Mouse (Mus musculus) Patski (cell line): ENCODE data around the gene Svip. TPM values are rescaled to one million over a fixed set of nuclear protein-coding genes. Genes with fewer than 3 reads are reported as not detected.
A peak's percentile ranks its signal among the peaks of the same experiment; 100 is the strongest.

Experiments used
- ATAC-seq: fragments of 100-300 bp; one replicate; pipeline ENCODE4 v1.8.0; 2021
- CTCF ChIA-PET: fragments of 350-600 bp; sonication (Branson Sonifier 250); formaldehyde crosslinking; loops from one replicate; lab custom pipeline; 2022; ENCODE audit warnings: inconsistent platforms; lab: Charles Lee
- POLR2A ChIA-PET: fragments of 350-600 bp; sonication (Branson Sonifier 250); formaldehyde crosslinking; loops from one replicate; lab custom pipeline; 2022; ENCODE audit warnings: antibody characterized with exemption, inconsistent platforms; lab: Charles Lee
- DNase-seq: peaks from one replicate; pipeline ENCODE4 v3.0.0-alpha.2; 2011; ENCODE audit warnings: low read depth, low spot score
- H3K27me3 ChIP-seq: fragments of 371-371 bp; one replicate; pipeline ENCODE4 v1.5.1; 2021
- CTCF ChIP-seq: fragments of 100-300 bp; IDR thresholded peaks from one replicate; pipeline ENCODE4 v1.5.1; 2021
- in situ Hi-C: fragments of 300-500 bp; cut with MboI; formaldehyde crosslinking; loops from 3 replicates; pipeline ENCODE4 v1.11.1; 2018; ENCODE audit warnings: low pct_unique_long_range_greater_than_20kb, mixed read lengths
- polyA plus RNA-seq: library from polyadenylated mRNA; unstranded; gene quantifications from one replicate; pipeline ENCODE4 v1.2.3, GENCODE M21; 2021

The Svip gene
- polyA plus RNA-seq = 9.5 TPM

DNA sequence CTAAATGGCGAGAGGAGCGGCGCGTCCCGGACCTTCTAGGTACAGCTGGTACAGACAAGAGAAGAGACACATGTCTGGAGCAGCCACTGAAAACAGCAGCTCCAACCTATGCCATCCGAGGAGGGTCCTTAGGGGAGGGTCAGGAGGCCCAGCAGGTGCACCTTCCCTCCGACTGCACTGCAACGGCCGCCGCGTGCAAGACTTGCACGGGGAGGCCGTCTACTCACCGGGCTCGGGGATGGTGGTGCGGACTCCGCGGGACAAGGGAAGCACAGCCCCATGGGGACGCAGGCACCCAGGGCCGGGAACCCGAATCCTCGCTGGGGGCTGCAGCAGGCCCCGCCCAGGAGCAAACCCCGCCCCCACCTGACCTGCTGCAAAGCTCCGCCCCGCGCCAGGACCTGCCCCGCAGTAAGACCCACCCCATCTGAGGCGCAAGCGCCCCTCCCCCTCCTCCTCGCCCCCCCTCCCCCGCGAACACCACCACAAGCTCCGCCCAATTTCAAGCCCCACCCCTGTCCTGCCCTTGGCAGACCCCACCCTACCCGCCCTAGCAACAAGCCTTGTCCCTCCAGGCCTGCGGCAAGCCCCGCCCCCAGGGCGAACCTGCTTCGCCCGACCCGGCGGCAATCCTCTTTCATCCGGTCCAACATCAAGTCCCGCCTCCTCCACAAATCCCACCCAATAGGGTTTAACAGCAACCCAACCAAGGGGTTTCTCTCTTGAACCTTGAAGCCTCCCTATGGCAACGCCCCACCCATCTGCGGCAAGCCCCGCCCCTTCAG lies at the start of gene Svip:
Gene Svip, minus strand, starts transcription at position 508 of the 785 bp plus-strand sequence.
- TF ChIP-seq CTCF = no peak
- DNase-seq (peak; percentile 87), ATAC-seq (peak; percentile 99)
- ChIA-PET CTCF (no interaction called here), POLR2A (no interaction called here)
- in situ Hi-C loops = no loop called here
- H3K27me3 ChIP-seq = no peaks in the 10 kb centered on the region

DNA sequence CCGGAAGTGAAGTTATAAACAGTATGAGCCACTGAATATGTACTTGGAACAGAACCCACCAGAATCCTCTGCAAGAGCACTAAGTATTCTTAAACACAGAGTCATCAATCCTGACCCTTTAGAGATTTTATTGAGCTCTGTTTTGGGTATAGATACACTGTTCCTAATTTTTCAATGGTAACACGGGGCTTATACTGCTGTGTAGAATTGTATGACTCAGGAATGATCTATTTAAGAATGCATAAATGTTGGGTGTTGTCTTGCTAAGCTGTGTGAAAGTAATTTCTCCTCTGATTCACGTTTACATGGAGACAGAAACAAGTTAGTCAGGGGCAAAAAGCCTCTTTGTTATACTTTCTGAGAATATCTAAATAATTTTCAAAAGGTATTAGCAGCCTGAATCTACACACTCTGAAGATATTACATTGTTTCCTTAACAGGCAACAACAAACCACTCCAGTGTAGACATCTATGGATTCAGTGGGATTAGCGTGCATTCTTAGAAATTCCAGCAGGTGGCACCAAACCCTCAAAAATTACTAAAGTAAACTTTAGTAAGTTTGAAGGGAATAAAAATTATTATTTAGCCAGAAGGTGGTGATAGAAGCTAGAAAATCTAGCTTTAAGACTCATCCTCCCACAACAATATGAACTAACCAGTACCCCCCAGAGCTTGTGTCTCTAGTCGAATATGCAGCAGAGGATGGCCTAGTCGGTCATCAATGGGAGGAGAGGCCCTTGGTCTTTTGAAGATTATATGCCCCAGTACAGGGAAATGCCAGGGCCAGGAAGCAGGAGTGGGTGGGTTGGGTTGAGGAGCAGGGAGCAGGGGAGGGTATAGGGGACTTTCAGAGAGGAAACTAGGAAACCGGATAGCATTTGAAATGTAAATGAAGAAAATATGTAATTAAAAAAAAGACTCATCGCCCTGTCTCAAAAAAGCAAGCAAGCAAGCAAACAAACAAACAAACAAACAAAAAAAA lies 32.1 kb upstream of the Svip start:
- peaks cover 4% of the 10 kb centered on the region for H3K27me3 ChIP-seq
- peak; percentile 74 for ATAC-seq
- no peak for TF ChIP-seq CTCF
- POLR2A ChIA-PET = no interaction called here
- in situ Hi-C loops = loop anchor here (25.0 kb wide), 2 partner anchors 349 to 1974 kb away; no protein-coding TSS in a partner anchor
- peak; percentile 25 for DNase-seq
- CTCF ChIA-PET = interaction anchor here (1.0 to 2.0 kb wide), 4 partner anchors 9 to 23 kb away, joined by 3 to 11 read pairs (median 4); partner anchors contain the start of gene 1700015G11Rik

- in situ Hi-C loops = no loop called here
- peaks cover 3% of the 10 kb centered on the region for H3K27me3 ChIP-seq
- ChIA-PET POLR2A (no interaction called here), CTCF (interaction anchor here (1.0 kb wide), 1 partner anchor 14 kb away, joined by 3 read pairs; no protein-coding TSS in a partner anchor)
- no peak for TF ChIP-seq CTCF
- ATAC-seq (no peak), DNase-seq (no peak)
Observed at GRCm38 (mm10) chr7:52024050-52024626, 18.3 kb upstream of the Svip start.

DNA sequence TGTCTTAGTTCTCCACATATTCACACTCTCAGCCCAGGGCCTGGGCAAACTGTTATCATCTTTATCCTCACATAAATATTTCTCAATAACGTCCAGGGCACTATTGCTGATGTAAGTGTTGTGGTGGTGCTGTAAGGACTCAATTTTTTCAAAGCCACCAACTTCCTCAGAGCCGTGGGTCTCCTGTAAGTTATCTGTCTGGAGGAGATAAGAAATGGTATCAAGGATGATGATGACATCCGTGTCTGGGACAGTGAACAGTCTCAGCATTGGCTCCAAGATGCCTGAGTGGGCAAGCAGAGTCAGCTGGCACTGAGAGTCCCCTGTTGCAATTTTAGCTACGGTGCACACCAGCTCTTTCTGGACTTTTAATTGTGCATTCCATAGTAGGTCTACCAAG lies 16.2 kb upstream of the Svip start:
- no peak for DNase-seq
- in situ Hi-C loops = no loop called here
- no peak for ATAC-seq
- peaks cover 3% of the 10 kb centered on the region for H3K27me3 ChIP-seq
- no peak for TF ChIP-seq CTCF
- CTCF ChIA-PET = interaction anchor here (3.7 kb wide), 1 partner anchor 15 kb away, joined by 11 read pairs; no protein-coding TSS in a partner anchor
- POLR2A ChIA-PET = interaction anchor here (0.6 kb wide), 1 partner anchor 26 kb away, joined by 3 read pairs; no protein-coding TSS in a partner anchor

GRCm38 (mm10) chr7:52015628-52016027 lies 9.8 kb upstream of the Svip start, which contains the start of gene 1700015G11Rik:
1700015G11Rik (minus strand) TSS chr7:52015728.
- no peak for DNase-seq
- in situ Hi-C loops = no loop called here
- H3K27me3 ChIP-seq = no peaks in the 10 kb centered on the region
- ATAC-seq = no peak
- TF ChIP-seq CTCF = no peak
- ChIA-PET CTCF (interaction anchor here (2.2 kb wide), 1 partner anchor 23 kb away, joined by 5 read pairs; no protein-coding TSS in a partner anchor), POLR2A (no interaction called here)

DNA sequence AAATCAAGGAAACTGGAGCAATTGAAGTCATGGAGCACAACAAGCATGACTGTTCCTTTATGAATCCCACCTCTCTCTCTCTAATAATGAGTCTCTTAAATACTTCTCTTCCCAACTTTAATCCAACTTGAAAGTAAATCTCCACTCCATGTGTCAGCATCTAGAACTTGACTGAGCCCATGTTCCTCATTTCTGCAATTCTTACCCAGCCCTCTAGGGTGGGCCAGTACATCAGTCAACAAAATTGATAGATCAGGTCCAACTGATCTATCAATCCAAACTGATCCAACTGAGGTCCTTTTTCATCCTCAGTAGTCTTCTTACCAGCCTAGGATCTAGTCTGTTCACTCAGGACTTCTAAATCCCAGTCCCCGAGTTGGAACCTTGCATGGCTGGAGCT lies 9.4 kb upstream of the Svip start:
- DNase-seq = no peak
- no peak for TF ChIP-seq CTCF
- ATAC-seq = no peak
- no peaks in the 10 kb centered on the region for H3K27me3 ChIP-seq
- ChIA-PET CTCF (interaction anchor here (2.2 kb wide), 1 partner anchor 23 kb away, joined by 5 read pairs; no protein-coding TSS in a partner anchor), POLR2A (no interaction called here)
- in situ Hi-C loops = no loop called here

- in situ Hi-C loops = no loop called here
- POLR2A ChIA-PET = no interaction called here
- no peak for ATAC-seq
- CTCF ChIA-PET = no interaction called here
- no peak for TF ChIP-seq CTCF
- DNase-seq = no peak
- H3K27me3 ChIP-seq = no peaks in the 10 kb centered on the region
Observed at GRCm38 (mm10) chr7:52013457-52013856, 7.6 kb upstream of the Svip start.

DNA sequence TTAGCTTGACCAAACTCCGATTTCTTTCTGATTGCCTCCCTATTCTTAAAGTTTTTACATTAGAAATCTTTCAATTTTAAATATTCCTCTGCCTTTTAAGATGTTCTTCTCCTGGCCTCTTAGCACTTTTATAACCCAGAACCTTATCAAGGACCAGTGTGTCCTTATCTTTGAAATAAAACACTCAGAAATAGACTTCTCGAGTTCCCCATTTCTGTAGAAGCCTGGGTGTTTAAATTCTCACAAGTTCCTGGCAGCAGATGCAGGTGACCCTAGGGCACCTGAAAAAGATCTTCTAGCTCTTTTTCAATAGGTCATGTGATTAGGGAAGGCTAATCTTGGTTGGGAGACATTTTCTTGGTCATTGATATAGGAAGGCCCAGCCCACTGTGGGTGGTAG lies 1.3 kb upstream of the Svip start:
- ATAC-seq (no peak), DNase-seq (no peak)
- ChIA-PET CTCF (interaction anchor here (0.7 kb wide), 1 partner anchor 1479 kb away, joined by 3 read pairs; no protein-coding TSS in a partner anchor), POLR2A (no interaction called here)
- no peaks in the 10 kb centered on the region for H3K27me3 ChIP-seq
- in situ Hi-C loops = no loop called here
- TF ChIP-seq CTCF = no peak

GRCm38 (mm10) chr7:52006296-52006630 lies 445 bp upstream of the Svip start:
- H3K27me3 ChIP-seq = no peaks in the 10 kb centered on the region
- no peak for DNase-seq
- ChIA-PET POLR2A (no interaction called here), CTCF (no interaction called here)
- in situ Hi-C loops = no loop called here
- peak; percentile 85 for ATAC-seq
- TF ChIP-seq CTCF = no peak

- no peak for ATAC-seq
- in situ Hi-C loops = no loop called here
- H3K27me3 ChIP-seq = no peaks in the 10 kb centered on the region
- ChIA-PET CTCF (no interaction called here), POLR2A (no interaction called here)
- TF ChIP-seq CTCF = no peak
- no peak for DNase-seq
Observed at GRCm38 (mm10) chr7:51991020-51991419, 14.8 kb downstream of the Svip start.
